Mouse (Mus musculus): ENCODE data around the gene Ndufa4l2.

- TF ChIP-seq EP300 (IDR thresholded peaks at IDR 0.05): no peak
- no peak for TF ChIP-seq CTCF (IDR thresholded peaks at IDR 0.05)
Measured at GRCm38 (mm10) chr10:127515271-127515982, 660 bp downstream of the Ndufa4l2 start.
